Mouse (Mus musculus) C2C12 (cell line): ENCODE measurements around the gene Sf3a1. TPM values are rescaled to one million over a fixed set of nuclear protein-coding genes. Genes with fewer than 3 reads are reported as not detected.

ENCODE experiments used
- H3K27me3 ChIP-seq: one replicate; pipeline ENCODE4 v1.6.1; 2011; ENCODE audit not compliant: control insufficient read depth, insufficient read depth, insufficient read length
- H3K36me3 ChIP-seq: one replicate; pipeline ENCODE4 v1.6.1; 2011; ENCODE audit not compliant: control insufficient read depth, insufficient read depth
- H3K4me3 ChIP-seq: one replicate; pipeline ENCODE4 v1.5.1; 2011; ENCODE audit warnings: mild to moderate bottlenecking, control low read depth; ENCODE audit not compliant: poor library complexity, insufficient read depth, severe bottlenecking
- H3K79me2 ChIP-seq: one replicate; pipeline ENCODE4 v1.6.1; 2011; ENCODE audit not compliant: control insufficient read depth, insufficient read depth
- H3K79me3 ChIP-seq: one replicate; pipeline ENCODE4 v1.6.1; 2011; ENCODE audit warnings: low read depth, control low read depth
- H3ac ChIP-seq: one replicate; pipeline ENCODE3; 2011; ENCODE audit warnings: low read depth; ENCODE audit not compliant: control insufficient read depth, insufficient read length
- CEBPB ChIP-seq: IDR thresholded peaks from one replicate; pipeline ENCODE4 v1.6.1; 2011; ENCODE audit warnings: low read depth, mild to moderate bottlenecking, control low read depth, moderate library complexity
- CTCF ChIP-seq: IDR thresholded peaks from one replicate; pipeline ENCODE4 v1.5.1; 2011; ENCODE audit not compliant: control insufficient read depth, insufficient read depth, insufficient read length
- FOSL1 ChIP-seq: IDR thresholded peaks from one replicate; pipeline ENCODE4 v1.8.0; 2011; ENCODE audit warnings: mild to moderate bottlenecking, low read length; ENCODE audit not compliant: poor library complexity, insufficient read depth, severe bottlenecking
- MAX ChIP-seq: IDR thresholded peaks from one replicate; pipeline ENCODE4 v1.6.1; 2011; ENCODE audit warnings: mild to moderate bottlenecking, control low read depth
- MYOD1 ChIP-seq: IDR thresholded peaks from one replicate; pipeline ENCODE4 v1.6.1; 2011; ENCODE audit warnings: low read depth; ENCODE audit not compliant: control insufficient read depth, insufficient read length
- MYOG ChIP-seq: IDR thresholded peaks from one replicate; pipeline ENCODE4 v1.6.1; 2011; ENCODE audit not compliant: control insufficient read depth, insufficient read length; ENCODE audit errors: extremely low read depth
- USF1 ChIP-seq: IDR thresholded peaks from one replicate; pipeline ENCODE4 v1.6.1; 2011; ENCODE audit warnings: low read depth, mild to moderate bottlenecking, control low read depth, moderate library complexity
- polyA plus RNA-seq: library from polyadenylated mRNA; unstranded; fragments of >200 nt; fragmentation: generic; extraction: Trizol; gene quantifications from one replicate; pipeline ENCODE4 v1.2.1, GENCODE M21; 2012; ENCODE audit warnings: missing spikeins

Gene Sf3a1
- polyA plus RNA-seq, 1 experiment: 64.9 TPM

DNA sequence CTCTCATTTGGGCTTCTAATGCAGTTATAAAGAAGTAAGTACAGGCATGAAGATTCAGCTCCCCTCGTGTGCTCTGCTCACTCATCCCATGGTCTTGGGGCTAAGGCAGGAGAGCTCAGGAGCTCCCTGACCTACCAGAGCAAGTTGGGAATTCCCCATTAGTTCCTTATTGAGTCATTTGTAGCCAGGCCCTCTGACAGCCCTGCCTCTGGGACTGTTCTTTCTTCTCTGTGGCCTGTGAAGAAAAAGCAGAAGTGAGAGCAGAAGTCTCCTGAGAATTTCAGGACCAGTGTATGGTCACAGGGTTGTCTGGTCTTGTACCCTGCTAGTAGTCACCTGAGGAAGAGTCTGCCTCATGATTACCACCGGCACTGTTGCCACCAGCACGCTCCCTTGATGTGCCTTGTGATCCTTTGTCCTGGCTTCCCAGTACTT, 35.5 kb downstream of the Sf3a1 start:
- TF ChIP-seq MYOD1 (no peak), CEBPB (no peak), FOSL1 (no peak), MYOG (no peak), USF1 (no peak), CTCF (no peak), MAX (no peak)

DNA sequence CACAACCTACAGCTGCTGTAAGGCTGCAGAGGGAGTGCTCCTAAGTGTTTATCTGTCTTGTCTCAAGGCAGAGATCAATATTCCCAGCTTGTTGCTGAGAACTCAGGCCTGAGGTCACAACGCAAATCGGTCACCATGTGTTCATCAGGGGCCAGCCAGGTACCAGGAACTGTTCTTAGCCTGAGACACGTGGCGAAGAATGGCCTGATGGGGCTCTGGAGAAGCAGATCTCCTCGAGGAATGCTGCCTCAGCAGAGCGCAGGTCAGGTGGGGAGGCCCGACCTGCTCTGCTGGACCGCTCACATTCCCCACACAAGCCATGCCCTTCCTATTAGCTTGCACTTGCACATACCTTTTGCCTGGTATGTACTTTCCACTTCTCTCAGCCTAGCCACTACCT, 36.5 kb downstream of the Sf3a1 start:
- no peak for TF ChIP-seq FOSL1
- no peak for TF ChIP-seq MYOD1
- TF ChIP-seq CEBPB: no peak
- TF ChIP-seq MAX: no peak
- TF ChIP-seq USF1: no peak
- no peak for TF ChIP-seq CTCF
- no peak for TF ChIP-seq MYOG
- Histone ChIP-seq H3K27me3 (no peaks in the 10 kb centered on the region), H3K36me3 (peaks cover 7% of the 10 kb centered on the region), H3K79me3 (peaks cover 3% of the 10 kb centered on the region), H3K4me3 (no peak overlapping the region), H3ac (no peak overlapping the region), H3K79me2 (peaks cover 26% of the 10 kb centered on the region)

More for the DNA sequence above, 35.5 kb downstream of the Sf3a1 start:
- H3K79me2 ChIP-seq: peaks cover 30% of the 10 kb centered on the region
- H3K4me3 ChIP-seq: no peak overlapping the region
- H3ac ChIP-seq: no peak overlapping the region
- H3K27me3 ChIP-seq: no peaks in the 10 kb centered on the region
- peaks cover 7% of the 10 kb centered on the region for H3K36me3 ChIP-seq
- H3K79me3 ChIP-seq: peaks cover 2% of the 10 kb centered on the region

DNA sequence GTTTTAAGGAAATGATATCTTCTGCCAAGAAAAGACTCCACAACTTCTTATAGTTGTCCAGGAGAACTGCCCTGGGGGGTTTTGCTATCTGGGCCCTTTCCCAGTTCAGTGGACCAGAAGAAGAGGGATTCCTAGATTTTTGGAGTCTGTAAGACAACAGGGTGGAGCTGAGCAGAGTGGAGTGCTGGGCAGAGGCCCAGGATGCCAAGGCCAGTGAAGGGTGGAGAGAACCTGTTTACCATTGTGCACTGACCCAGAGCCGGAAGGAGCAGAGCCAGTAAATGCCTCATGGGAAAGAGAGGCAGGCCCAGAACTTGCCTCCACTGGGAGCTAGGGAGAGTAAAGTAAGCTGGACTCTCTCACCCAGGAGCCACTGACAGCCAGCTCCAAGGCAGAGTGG, 37.5 kb downstream of the Sf3a1 start:
- no peak overlapping the region for H3K4me3 ChIP-seq
- H3K36me3 ChIP-seq: peaks cover 4% of the 10 kb centered on the region
- no peaks in the 10 kb centered on the region for H3K27me3 ChIP-seq
- TF ChIP-seq MYOD1 (no peak), FOSL1 (no peak), CTCF (no peak), MAX (no peak), USF1 (no peak), CEBPB (no peak), MYOG (no peak)
- peaks cover 16% of the 10 kb centered on the region for H3K79me2 ChIP-seq
- peaks cover 3% of the 10 kb centered on the region for H3K79me3 ChIP-seq
- H3ac ChIP-seq: no peak overlapping the region

DNA sequence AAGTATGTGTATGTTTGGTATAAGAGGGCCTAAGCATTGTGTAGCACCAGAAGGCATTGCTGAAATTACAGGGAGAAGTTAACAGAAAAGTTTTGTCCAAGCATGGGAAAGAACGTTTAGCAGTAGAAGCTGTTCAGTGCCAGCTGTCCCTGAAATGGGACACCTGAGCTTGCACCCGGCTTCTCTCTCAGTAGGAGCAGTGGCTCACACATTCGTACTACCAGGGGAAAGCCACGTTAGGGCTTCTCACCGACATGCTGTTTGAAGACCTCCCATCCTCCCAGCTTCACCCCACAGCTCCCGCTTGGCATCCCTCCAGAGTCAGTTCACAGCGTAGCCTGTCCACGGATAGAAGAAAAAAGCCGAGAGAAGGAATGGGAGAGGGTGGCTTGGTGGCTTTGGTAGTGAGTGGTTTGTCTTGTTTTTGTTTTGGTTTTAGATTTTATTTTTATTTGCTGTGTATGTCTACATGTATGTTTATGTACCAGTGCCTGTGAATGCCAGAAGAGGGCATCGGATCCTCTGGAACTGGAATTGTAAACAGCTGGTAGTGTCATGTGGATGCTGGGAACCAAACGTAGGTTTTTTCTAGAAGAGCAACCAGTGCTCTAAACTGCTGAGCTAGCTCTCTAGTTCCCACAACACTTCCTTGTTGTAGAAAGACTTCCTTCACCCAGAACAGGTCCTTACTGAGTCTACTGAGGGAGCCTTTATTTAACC, 42.0 kb downstream of the Sf3a1 start:
- peaks cover 1% of the 10 kb centered on the region for H3K79me3 ChIP-seq
- no peak for TF ChIP-seq FOSL1

DNA sequence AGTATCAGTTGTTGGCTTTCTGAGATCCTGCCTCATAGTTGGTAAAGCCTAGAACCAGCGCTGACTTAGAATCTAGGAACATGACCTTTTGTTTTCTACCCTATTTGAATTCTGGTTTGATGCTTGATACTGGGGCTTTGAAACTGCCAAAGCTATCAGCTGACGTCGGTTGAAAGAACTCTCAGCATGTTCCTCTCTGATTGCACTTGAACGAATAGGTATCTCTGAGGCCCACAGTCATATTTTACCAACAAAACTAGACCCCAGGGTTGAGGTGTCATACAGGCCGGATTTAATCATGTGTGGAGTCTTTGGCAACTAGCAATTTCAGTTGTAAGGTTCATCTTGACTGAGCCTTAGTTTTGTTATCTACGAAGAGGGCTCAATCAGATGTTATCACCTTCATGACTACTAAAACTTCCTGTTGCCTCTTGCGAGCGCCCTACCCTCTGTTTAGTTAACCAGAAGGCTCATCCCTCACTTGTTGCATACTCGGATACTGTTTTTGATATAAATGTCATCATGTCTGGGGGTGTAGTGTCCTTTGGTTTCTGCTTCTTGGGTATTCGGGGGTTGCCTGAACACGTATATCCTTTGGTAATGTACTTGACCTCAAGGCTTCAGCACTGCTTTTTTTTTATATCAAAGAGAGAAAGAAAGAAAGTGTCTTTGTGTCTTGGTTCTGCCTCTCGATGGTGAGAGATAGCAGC, 43.0 kb downstream of the Sf3a1 start:
- TF ChIP-seq CEBPB (no peak), USF1 (no peak), MYOD1 (no peak), MYOG (no peak), MAX (no peak), FOSL1 (no peak), CTCF (no peak)
- Histone ChIP-seq H3K27me3 (no peaks in the 10 kb centered on the region), H3K79me2 (peaks cover 7% of the 10 kb centered on the region), H3K36me3 (peaks cover 19% of the 10 kb centered on the region), H3K4me3 (no peak overlapping the region), H3ac (no peak overlapping the region), H3K79me3 (peaks cover 1% of the 10 kb centered on the region)

More for the DNA sequence above, 42.0 kb downstream of the Sf3a1 start:
- Histone ChIP-seq H3ac (no peak overlapping the region), H3K79me2 (peaks cover 7% of the 10 kb centered on the region), H3K27me3 (no peaks in the 10 kb centered on the region), H3K4me3 (no peak overlapping the region), H3K36me3 (peaks cover 14% of the 10 kb centered on the region)

DNA sequence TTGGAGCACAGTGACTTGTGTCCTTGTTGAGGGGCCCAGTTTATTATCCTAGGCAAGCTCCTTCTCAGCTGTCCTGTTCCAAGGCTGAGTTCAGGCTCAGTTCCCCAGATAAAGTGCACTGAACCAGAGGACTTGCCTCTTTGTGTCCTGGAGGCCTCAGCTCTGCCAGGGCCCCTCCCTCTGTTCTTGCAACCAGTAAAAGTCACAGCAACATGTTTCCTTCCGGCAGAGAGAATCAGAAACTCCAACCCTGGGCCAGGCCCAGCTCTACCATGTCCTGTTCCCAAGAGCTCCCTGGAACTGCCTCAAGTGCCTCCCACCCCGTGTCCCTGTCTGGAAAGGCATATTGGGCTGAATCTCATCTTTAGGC, 43.5 kb downstream of the Sf3a1 start:
- Histone ChIP-seq H3K36me3 (peaks cover 23% of the 10 kb centered on the region), H3K4me3 (no peak overlapping the region), H3K27me3 (no peaks in the 10 kb centered on the region), H3K79me3 (peaks cover 1% of the 10 kb centered on the region), H3K79me2 (peaks cover 7% of the 10 kb centered on the region), H3ac (no peak overlapping the region)
- TF ChIP-seq FOSL1: no peak
- TF ChIP-seq CEBPB: no peak
- TF ChIP-seq MAX: no peak
- no peak for TF ChIP-seq CTCF
- no peak for TF ChIP-seq MYOD1
- no peak for TF ChIP-seq MYOG
- TF ChIP-seq USF1: no peak
